Mouse (Mus musculus) hindbrain, embryonic 14.5 days (tissue): ENCODE results near the gene Dbp. TPM values are rescaled to one million over a fixed set of nuclear protein-coding genes. Genes with fewer than 3 reads are reported as not detected.

Experiments
- ATAC-seq: fragments of 200-750 bp; cut with Nextera tagmentation; 2 replicates; pipeline ENCODE4 v1.8.0; 2017; ENCODE audit warnings: moderate number of reproducible peaks, mild to moderate bottlenecking, moderate TSS enrichment, moderate library complexity; ENCODE audit not compliant: low FRiP score
- DNase-seq: peaks from one replicate; pipeline ENCODE4 v3.0.0-alpha.2; 2015; ENCODE audit warnings: low spot score
- H3K27ac ChIP-seq: fragments of 300-500 bp; sonication (generic); 2 replicates; pipeline ENCODE4 v1.5.1; 2014; ENCODE audit warnings: mild to moderate bottlenecking, moderate library complexity
- H3K27me3 ChIP-seq: fragments of 300-500 bp; sonication (generic); 2 replicates; pipeline ENCODE4 v1.6.1; 2014; ENCODE audit warnings: mild to moderate bottlenecking, low read length, mixed read lengths; ENCODE audit not compliant: control insufficient read depth, insufficient read depth
- H3K36me3 ChIP-seq: fragments of 300-500 bp; sonication (generic); replicated peaks from 2 replicates; pipeline ENCODE4 v1.6.1; 2014; ENCODE audit not compliant: control insufficient read depth, insufficient read depth
- H3K4me1 ChIP-seq: fragments of 300-500 bp; sonication (generic); replicated peaks from 2 replicates; pipeline ENCODE4 v1.6.1; 2014; ENCODE audit warnings: antibody characterized with exemption, low read length, mixed read lengths; ENCODE audit not compliant: control insufficient read depth, insufficient read depth
- H3K4me2 ChIP-seq: fragments of 300-500 bp; sonication (generic); replicated peaks from 2 replicates; pipeline ENCODE4 v1.6.1; 2014; ENCODE audit warnings: mild to moderate bottlenecking, moderate library complexity
- H3K4me3 ChIP-seq: fragments of 300-500 bp; sonication (generic); replicated peaks from 2 replicates; pipeline ENCODE4 v1.5.1; 2014; ENCODE audit warnings: mild to moderate bottlenecking, low read length
- H3K9ac ChIP-seq: fragments of 300-500 bp; sonication (generic); 2 replicates; pipeline ENCODE4 v1.6.1; 2014
- H3K9me3 ChIP-seq: fragments of 300-500 bp; sonication (generic); 2 replicates; pipeline ENCODE4 v1.6.1; 2016; ENCODE audit warnings: low read length; ENCODE audit not compliant: control insufficient read depth
- WGBS: fragments of 180-500 bp; shearing (Covaris S2); extraction: QIAGEN DNeasy Blood & Tissue Kit; methylation state at CpG from one replicate; pipeline ENCODE4 v1.1.7; 2014; 5-methylcytosine and 5-hydroxymethylcytosine counted together
- polyA plus RNA-seq: library from polyadenylated mRNA; unstranded; fragments of >200 nt; fragmentation: Nextera tagmentation; extraction: Ambion mirVana; gene quantifications from 2 replicates; pipeline ENCODE4 v1.2.1, GENCODE M21; 2014

The Dbp gene
- polyA plus RNA-seq, 1 experiment from 2014 or later: 3.9 TPM

- Histone ChIP-seq H3K9ac (no peak overlapping the region), H3K9me3 (no peaks in the 10 kb centered on the region), H3K27ac (no peak overlapping the region), H3K4me3 (no peak overlapping the region), H3K36me3 (no peaks in the 10 kb centered on the region), H3K4me2 (no peak overlapping the region), H3K4me1 (no peaks in the 10 kb centered on the region), H3K27me3 (no peaks in the 10 kb centered on the region)
- 83% methylated on average over 2 of the region's 2 CpGs for WGBS
- no peak for ATAC-seq
- DNase-seq: no peak
These were observed 12.5 kb upstream of the Dbp start for GRCm38 (mm10) chr7:45692364-45692763.

GRCm38 (mm10) chr7:45693921-45694591 is 10.8 kb upstream of the Dbp start, which contains the start of gene Sec1:
TSS of gene Sec1 (minus strand) at chr7:45694402.
- ATAC-seq: no peak
- no peaks in the 10 kb centered on the region for H3K36me3 ChIP-seq

GRCm38 (mm10) chr7:45695098-45695497 is 9.8 kb upstream of the Dbp start:
- no peak overlapping the region for H3K4me3 ChIP-seq
- no peak for ATAC-seq
- H3K36me3 ChIP-seq: no peaks in the 10 kb centered on the region
- H3K4me2 ChIP-seq: no peak overlapping the region
- WGBS: 7% methylated on average over 6 of the region's 6 CpGs
- peaks cover 13% of the 10 kb centered on the region for H3K27me3 ChIP-seq
- no peak for DNase-seq
- H3K9me3 ChIP-seq: no peaks in the 10 kb centered on the region
- H3K9ac ChIP-seq: no peak overlapping the region
- H3K27ac ChIP-seq: no peak overlapping the region
- no peaks in the 10 kb centered on the region; the same call in 1 of the 2 replicates for H3K4me1 ChIP-seq

More at GRCm38 (mm10) chr7:45693921-45694591, 10.8 kb upstream of the Dbp start, which contains the start of gene Sec1:
- Histone ChIP-seq H3K4me3 (no peak within 1 kb of the TSS), H3K9ac (no peak within 1 kb of the TSS), H3K9me3 (no peaks in the 10 kb centered on the region), H3K27ac (no peak within 1 kb of the TSS), H3K27me3 (peaks cover 10% of the 10 kb centered on the region), H3K4me1 (no peaks in the 10 kb centered on the region), H3K4me2 (no peak within 1 kb of the TSS)
- no peak for DNase-seq
- WGBS: 91% methylated on average over 50 of the region's 50 CpGs

GRCm38 (mm10) chr7:45697894-45698293 is 7.0 kb upstream of the Dbp start:
- DNase-seq (no peak), ATAC-seq (no peak)
- H3K27me3 ChIP-seq: peaks cover 13% of the 10 kb centered on the region
- 83% methylated on average over 5 of the region's 7 CpGs for WGBS
- H3K4me2 ChIP-seq: no peak overlapping the region
- H3K36me3 ChIP-seq: no peaks in the 10 kb centered on the region
- H3K9ac ChIP-seq: no peak overlapping the region
- peaks cover 9% of the 10 kb centered on the region for H3K4me1 ChIP-seq
- H3K9me3 ChIP-seq: no peaks in the 10 kb centered on the region
- H3K4me3 ChIP-seq: no peak overlapping the region
- no peak overlapping the region for H3K27ac ChIP-seq

GRCm38 (mm10) chr7:45699523-45700141 is 5.3 kb upstream of the Dbp start, which contains the start of gene Car11:
TSS of gene Car11 (plus strand) at chr7:45699843.
- Histone ChIP-seq H3K4me2 (peak within 1 kb of the TSS; percentile 91), H3K27ac (peak within 1 kb of the TSS; percentile 75), H3K9ac (peak within 1 kb of the TSS; percentile 78), H3K4me1 (peaks cover 18% of the 10 kb centered on the region), H3K27me3 (peaks cover 13% of the 10 kb centered on the region), H3K4me3 (peak within 1 kb of the TSS; percentile 53), H3K36me3 (no peaks in the 10 kb centered on the region), H3K9me3 (no peaks in the 10 kb centered on the region)
- no peak for ATAC-seq
- WGBS: 2% methylated on average over 33 of the region's 36 CpGs
- no peak for DNase-seq

GRCm38 (mm10) chr7:45700301-45701015 is 4.4 kb upstream of the Dbp start:
- peak overlapping the region; percentile 75 for H3K27ac ChIP-seq
- peaks cover 22% of the 10 kb centered on the region for H3K4me1 ChIP-seq
- H3K4me2 ChIP-seq: peak overlapping the region; percentile 91
- H3K4me3 ChIP-seq: peak overlapping the region; percentile 53
- H3K27me3 ChIP-seq: peaks cover 13% of the 10 kb centered on the region
- no peaks in the 10 kb centered on the region for H3K36me3 ChIP-seq
- H3K9ac ChIP-seq: peak overlapping the region; percentile 78
- under 1% methylated on average over 20 of the region's 20 CpGs for WGBS
- no peak; the same call in 1 of the 2 replicates for ATAC-seq
- no peaks in the 10 kb centered on the region for H3K9me3 ChIP-seq
- DNase-seq: peak; percentile 88

GRCm38 (mm10) chr7:45701072-45701471 is 3.8 kb upstream of the Dbp start:
- Histone ChIP-seq H3K9ac (peak overlapping the region; percentile 31), H3K27me3 (peaks cover 13% of the 10 kb centered on the region), H3K4me2 (peak overlapping the region; percentile 91), H3K36me3 (no peaks in the 10 kb centered on the region), H3K4me1 (peaks cover 28% of the 10 kb centered on the region), H3K4me3 (peak overlapping the region; percentile 53), H3K9me3 (no peaks in the 10 kb centered on the region), H3K27ac (0 out of 2 replicates have a peak overlapping the region, but pooled peaks have one; percentile 7)
- whole genome bisulfite sequencing: 29% methylated on average over 11 of the region's 11 CpGs
- ATAC-seq (no peak), DNase-seq (no peak)

GRCm38 (mm10) chr7:45701607-45702006 is 3.3 kb upstream of the Dbp start:
- no peak for DNase-seq
- peak overlapping the region; percentile 53; the same call in 1 of the 2 replicates for H3K4me3 ChIP-seq

GRCm38 (mm10) chr7:45702316-45702715 is 2.6 kb upstream of the Dbp start:
- Histone ChIP-seq H3K27me3 (peaks cover 13% of the 10 kb centered on the region), H3K9ac (no peak overlapping the region), H3K4me2 (no peak overlapping the region), H3K9me3 (no peaks in the 10 kb centered on the region), H3K27ac (no peak overlapping the region), H3K4me3 (no peak overlapping the region), H3K36me3 (no peaks in the 10 kb centered on the region), H3K4me1 (peaks cover 40% of the 10 kb centered on the region)
- DNase-seq: no peak
- 95% methylated on average over 11 of the region's 11 CpGs for WGBS
- ATAC-seq: no peak

More at GRCm38 (mm10) chr7:45701607-45702006, 3.3 kb upstream of the Dbp start:
- no peak overlapping the region for H3K9ac ChIP-seq
- H3K9me3 ChIP-seq: no peaks in the 10 kb centered on the region
- peaks cover 13% of the 10 kb centered on the region for H3K27me3 ChIP-seq
- 84% methylated on average over 11 of the region's 11 CpGs for WGBS
- peak overlapping the region; percentile 91 for H3K4me2 ChIP-seq
- no peak overlapping the region for H3K27ac ChIP-seq
- no peak for ATAC-seq
- peaks cover 33% of the 10 kb centered on the region for H3K4me1 ChIP-seq
- H3K36me3 ChIP-seq: no peaks in the 10 kb centered on the region
